Mouse (Mus musculus) cerebral cortex, adult 2 months (tissue): Measurements from ENCODE around the gene Ackr3.

Source experiments
- WGBS: fragments of 180-500 bp; shearing (Covaris S2); methylation state at CpG from one replicate; pipeline ENCODE4 v1.1.7; 2018; 5-methylcytosine and 5-hydroxymethylcytosine counted together

Gene Ackr3

DNA sequence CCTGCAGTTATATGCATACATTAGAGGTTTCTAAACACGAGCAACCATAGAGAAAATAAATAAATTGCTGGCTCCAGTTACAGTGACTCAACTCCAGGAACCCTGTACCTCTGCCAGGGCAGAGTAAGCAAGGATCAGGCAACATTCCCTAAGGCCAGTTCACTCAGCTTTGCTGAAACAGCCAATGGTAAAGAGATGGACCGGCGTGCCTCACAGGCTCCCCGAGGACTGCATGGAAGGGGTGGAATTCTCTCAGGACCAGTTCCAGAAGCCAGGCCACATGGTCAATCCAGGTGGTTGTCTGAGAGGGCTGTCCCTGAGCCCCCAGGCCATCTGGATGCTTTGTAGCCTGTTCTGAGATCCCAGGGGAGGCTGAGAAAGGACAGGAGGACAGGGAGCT, 26.8 kb downstream of the Ackr3 start:
- WGBS: 78% methylated on average over 4 of the region's 4 CpGs

DNA sequence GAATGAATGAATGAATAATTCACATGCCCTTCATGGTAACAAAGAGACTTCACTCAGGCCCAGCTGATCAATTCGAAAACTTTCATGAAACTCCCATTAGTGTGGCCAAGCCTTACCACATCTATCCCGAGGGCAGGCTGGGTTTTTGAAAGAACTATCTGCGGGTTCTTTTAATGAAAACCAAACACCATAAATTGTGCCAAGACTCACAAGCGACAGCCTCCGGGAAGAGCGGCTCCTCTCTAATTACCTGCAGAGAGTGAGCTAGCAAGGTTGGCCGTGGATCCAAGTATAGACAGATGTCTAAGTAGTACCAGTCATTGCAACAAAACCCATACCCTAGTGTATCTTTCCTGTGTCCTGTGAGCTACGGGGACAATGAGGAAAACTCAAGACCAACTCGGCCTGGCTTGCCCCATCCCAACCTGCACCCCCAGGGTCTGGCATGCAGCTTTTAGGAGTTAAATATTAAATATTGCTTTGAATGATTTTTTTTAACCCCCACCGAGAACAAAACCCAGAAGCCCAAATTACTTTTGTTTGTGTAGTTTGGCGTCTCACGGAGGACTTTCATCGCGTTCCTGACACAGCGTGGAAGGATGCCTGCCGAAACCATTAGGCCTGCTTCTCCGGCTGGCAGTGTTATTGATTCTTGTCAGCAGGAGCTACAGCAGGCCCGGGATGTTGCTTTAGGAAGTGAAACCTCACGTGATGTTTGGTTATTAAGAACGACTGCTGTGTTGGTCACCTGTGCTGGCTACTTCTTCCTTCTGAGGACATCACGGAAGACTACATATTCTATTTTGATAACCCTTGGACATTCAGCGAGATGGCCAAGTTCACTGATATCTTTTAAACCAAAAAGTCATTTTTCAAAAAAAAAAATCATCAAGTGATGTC, 28.1 kb downstream of the Ackr3 start:
- WGBS: 68% methylated on average over 22 of the region's 22 CpGs

DNA sequence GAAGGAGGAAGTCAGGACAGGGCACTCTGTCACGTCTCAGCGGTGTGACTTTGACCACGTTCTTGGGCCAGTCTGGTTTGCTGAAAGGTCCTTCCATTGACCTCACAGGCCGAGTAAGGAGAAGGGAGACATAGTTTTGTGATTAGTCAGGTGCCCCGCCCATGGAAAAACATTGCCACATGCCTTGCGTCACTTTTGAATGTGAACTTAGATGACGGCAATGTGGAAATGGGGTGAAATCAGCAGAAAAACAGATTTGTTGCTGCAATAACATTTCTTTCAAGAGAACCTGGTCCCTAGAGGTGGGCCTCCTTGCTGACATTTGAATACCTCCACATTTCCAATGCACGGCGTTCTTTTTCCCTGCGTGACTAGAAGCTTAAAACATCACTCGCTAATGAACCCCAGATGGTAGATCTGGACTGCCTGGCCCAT, 30.9 kb downstream of the Ackr3 start:
- WGBS: 89% methylated on average over 11 of the region's 11 CpGs

DNA sequence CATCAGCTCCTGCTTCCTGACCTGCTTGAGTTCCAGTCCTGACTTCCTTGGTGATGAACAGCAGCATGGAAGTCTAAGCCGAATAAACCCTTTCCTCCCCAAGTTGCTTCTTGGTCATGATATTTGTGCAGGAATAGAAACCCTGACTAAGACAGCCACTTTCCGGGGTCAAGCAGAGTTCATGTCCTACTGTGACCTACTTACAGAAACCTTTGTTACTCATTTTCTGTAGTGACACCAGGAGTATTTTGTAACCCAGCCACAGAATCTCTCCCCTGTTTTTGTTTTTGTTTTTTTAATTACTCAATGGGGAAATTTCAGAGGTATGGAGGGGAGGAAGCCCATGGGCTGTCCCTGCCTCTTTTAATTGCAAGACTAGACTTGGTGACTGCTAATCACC, 32.9 kb downstream of the Ackr3 start:
- 94% methylated on average over 2 of the region's 2 CpGs for WGBS

DNA sequence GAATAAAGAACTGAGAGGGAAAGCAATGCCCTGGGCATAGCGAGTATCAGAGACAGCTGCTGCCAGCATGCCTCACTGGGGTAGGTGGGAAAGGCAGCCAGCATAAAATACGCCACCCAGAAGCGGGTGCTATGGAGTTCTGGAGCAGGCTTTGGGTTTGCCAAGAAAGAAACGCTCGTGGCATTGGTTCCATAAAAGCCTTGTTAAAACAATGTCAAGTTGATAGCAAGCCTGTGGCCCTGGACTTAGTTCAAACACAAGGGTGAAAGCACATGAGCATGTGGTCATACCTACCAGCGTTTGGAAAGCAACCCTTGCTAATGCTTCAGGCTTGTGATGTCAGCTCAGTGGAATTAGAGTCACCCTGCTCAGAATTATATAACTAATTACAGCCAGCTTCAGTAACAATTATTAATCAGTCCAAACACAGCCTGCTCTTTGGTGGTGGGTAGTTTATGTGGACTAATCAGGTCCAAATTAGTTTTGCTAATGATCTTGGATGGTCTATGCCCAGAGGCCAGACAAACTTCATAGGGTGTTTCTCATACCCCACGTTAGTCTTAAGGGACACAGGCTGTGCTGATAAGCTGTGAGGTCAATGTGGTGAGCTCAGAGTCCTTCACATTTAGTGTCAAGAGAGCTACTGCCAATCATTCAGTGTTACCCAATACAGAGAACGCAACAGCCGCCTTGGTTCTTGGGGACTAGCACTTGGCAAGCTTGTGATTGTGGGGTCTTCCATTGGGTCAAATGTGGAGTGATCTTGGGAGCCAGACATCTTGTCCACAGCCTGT, 34.5 kb downstream of the Ackr3 start:
- 70% methylated on average over 9 of the region's 9 CpGs for WGBS

DNA sequence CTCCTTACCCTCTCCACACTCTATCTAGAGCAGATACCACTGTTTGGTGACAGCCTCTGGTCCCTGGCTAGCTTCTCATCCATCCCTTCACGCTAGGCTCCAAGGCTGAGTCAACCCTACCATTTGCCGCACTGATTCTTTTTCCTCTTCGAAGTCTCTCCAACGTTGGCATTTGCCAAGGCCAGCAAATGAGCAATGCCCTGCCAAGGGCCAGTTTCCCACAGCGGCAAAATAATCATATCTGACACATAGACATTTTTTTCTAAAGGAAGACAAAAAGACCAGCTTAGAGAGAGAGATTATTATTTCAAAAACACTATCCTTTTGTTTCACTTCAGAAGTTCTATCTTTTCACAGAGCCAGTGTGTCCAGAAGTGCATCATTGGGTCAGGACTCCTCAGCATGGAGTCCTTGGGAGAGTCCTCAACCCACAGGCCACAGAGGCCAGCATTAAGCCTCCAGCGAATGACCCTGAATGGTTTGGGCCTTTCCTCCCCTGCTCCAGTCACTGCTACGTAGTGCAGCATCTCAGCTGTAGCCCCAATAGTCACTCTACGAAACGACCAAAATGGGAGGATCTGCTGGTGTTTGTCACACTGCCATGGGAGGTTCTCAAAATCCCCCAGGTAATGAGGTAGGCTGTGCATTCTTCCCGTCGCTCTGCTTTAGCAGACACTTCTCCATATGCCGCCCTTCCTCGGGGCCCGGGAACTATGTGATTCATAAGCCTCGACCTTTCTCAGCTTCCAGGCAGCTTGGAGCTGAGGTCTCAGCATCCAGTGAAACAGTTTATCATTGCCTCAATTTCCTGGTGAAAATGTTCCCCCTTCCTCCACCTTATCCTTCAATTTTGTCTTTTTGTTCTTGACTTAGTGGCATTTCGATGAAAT, 35.8 kb downstream of the Ackr3 start:
- 91% methylated on average over 16 of the region's 16 CpGs for WGBS

DNA sequence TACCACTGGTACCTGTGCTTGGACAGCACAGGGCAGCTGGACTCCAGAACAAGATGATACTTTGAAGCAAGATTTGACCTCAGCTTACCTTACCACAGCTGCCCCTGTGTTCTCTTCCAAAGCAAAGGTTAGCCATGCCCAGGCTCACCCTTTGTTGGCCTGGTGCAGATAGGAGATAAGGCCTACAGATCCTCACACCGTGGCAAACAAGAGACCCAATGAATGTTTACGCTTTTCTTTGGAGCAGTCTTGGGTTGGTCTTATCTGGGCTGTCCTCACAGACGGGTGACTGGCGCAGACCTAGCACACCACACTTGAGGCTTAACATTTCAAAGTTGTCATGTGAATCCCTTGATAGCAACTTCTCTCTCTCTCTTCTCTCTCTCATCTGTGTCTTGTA, 36.5 kb downstream of the Ackr3 start:
- 95% methylated on average over 4 of the region's 4 CpGs for WGBS

DNA sequence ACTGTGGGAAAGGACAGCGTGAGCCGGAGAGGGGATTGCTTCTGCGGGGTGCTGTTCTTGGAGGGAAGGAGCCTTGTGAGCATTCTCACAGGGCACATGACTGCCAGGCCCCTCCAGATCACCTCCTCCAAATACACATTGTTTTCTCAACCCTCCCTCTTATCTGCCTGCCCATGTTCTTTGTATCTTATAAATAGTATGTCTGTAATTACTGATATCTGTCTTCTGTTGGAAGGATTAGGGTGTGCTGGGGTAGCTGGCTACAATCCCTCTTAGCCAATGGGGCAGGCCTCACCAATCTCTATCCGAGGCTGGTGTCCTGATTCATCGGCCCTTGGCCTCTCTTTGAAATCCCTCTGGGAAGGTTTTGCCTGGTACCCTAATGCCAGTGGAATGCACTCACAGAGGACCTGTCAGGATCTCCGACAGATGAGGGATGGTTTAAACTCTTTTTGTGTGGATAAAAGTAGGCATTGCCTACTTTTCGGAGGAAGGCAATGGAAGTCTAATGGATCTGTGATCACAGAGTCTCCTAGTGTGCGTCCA, 38.7 kb downstream of the Ackr3 start:
- 94% methylated on average over 8 of the region's 8 CpGs for WGBS

DNA sequence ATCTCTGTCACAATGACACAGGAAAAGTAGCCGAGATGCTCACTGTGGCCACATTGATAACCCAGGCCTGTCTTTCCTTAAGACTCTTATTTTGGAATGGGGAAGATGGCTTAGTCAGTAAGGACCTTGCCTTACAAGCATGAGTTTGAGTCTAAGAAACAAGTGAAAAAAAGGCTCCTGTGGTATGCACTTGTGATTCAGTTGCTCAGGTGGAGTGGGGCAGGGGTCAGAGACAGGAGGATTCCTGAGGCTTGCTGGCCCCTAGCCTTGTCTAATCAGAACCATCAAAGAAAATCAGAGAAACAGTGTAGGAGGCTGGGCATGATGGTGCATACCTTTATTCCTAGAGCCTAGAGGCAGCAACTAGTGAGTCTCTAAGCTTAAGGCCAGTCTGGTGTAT, 40.8 kb downstream of the Ackr3 start:
- 92% methylated on average over 1 of the region's 1 CpGs for WGBS

DNA sequence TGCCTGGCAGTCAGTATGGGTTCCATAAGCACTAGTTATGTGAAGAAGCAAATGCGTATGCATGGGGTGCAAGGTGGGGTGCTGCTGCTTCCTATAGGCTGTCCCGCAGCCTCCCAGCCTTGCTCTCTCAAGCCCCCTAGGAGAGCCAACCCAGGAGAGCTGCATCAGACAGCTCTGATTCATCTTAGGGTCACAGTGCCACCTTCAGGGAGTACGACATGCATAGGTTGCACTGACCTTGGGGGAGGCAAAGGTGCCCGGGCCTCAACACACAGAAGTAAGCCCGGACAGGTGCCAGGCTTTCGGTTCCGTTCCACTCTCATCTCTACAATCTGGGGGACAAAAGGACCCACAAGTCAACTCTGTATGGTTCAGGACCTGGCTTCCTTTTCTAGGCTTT, 41.8 kb downstream of the Ackr3 start:
- 89% methylated on average over 7 of the region's 7 CpGs for WGBS

DNA sequence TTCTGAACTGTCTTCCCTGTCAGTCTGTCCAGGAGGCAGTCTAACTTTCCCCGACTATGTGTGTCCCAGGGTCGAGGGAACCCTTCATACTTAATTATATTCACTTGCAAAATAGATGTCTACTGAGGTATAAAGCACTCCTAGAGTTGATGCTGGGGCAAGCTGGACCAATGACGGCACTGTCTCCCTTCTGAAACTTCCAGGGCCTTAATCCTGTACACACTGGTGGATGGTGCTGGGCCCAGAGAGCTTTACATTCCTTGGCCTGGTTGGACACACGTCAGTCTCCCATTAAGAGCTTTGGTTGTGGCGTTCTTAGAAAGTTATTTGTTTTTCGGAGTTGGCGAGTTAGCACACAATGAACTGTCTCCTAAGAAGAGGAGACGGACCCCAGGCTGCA, 42.3 kb downstream of the Ackr3 start:
- WGBS: 87% methylated on average over 8 of the region's 8 CpGs

DNA sequence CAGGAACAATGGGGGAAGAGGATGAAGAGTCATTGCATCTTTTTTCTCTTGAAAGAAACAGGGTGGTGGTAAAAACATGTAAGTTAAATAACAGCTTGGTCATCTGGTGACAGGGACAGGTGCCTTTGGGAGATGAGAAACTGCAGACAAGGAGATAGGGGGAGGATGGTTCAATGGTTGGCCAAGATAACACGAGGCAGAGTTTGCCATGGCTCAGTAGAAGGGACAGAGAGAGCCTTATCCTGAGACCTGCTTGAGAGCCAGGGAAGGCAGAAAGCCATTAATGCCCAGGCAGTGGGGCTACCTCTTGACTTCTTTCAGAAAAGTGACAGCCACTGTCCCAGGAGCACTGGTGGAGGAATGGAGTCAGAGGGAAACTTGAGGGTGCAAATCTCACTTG, 43.0 kb downstream of the Ackr3 start:
- 54% methylated on average over 1 of the region's 1 CpGs for WGBS

DNA sequence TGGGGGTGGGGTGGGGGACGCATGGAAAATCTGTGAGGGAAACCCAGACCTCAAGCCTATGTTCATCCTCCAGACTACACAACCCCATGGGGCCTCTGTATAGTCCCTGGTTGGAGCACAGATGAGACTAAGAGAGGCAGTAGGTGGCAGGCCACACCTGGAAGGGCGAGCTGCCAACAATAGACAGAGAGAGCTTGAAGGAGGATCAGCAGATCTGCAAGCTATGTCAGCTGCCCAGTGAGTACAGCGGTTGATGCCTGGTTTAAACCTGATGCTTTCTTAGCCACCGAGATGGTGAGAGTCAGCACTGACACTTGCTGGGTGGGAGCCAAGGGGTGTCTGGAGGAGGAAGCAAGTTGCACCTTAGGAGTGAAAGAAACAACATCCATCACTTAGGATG, 43.5 kb downstream of the Ackr3 start:
- 63% methylated on average over 4 of the region's 4 CpGs for WGBS

DNA sequence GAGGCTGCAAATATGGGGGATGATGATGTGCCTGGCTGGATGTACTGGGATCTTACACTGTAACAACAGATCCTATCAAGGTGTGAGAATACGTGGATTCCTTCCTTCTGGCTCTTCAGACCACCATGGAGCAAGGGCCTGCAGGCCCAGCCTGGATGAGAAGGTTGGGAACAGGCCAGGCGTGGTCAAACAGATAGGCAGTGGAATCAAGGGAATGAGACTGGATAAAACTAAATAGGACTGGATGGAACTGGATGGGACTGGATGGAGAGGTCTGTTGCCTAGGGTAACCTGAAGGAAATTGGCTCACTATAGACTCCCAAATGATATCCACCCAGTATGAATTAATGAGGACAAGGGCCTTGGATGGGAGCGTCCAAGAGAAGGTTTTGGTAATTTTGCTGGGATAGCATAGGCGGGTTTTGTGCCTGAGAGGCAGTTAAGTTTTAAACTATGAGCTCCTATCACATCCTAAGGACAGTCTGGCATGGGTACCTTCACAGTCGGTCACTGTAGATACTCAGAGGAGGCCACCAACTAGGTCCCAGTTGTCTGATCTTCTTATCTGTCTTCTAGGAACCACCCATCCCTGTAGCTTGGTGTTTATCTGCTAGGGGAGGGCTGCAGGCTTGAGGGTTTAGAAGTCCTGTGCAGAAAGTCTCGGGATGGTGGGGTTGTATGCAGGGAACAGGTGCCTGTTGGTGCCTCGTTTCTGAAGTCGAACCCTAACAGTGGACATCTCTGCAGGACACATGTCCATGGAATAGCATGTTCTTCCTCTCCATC, 44.2 kb downstream of the Ackr3 start:
- 94% methylated on average over 8 of the region's 8 CpGs for WGBS

DNA sequence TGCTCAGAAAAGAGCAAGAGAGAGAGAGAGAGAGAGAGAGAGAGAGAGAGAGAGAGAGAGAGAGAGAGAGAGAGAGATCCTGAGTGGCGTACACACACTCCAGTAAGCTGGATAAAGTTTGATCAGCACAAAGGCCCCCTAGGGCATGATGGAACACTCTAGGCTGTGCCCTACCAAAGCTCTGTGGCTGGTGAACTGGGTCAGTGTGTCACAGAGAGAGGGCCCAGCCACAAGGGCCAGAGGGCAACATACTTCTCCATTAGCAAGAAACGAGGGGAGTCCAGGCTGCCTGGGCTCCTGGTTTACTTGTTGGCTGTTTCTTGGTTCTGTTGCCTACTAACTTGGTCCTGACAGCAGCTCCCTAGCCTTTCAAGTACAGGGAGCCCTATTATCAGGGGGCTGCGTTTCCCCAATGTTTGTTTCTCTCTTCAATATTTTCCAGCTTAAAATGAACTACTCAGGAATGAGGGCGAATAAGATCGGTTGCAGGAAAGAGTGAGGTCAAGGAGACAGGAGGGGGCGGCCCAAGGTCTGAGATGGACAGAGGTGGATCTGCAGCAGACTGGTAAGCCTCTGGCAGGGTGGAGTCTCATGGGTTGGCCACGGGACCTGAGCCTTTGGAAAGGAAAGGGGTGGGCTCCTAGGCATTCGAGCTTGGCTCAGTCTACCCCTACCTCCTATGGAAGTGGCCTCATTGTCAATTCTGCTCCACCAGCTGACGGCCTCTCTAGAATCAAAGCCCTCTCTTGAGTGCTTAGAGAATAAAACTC, 45.4 kb downstream of the Ackr3 start:
- WGBS: 86% methylated on average over 9 of the region's 9 CpGs

DNA sequence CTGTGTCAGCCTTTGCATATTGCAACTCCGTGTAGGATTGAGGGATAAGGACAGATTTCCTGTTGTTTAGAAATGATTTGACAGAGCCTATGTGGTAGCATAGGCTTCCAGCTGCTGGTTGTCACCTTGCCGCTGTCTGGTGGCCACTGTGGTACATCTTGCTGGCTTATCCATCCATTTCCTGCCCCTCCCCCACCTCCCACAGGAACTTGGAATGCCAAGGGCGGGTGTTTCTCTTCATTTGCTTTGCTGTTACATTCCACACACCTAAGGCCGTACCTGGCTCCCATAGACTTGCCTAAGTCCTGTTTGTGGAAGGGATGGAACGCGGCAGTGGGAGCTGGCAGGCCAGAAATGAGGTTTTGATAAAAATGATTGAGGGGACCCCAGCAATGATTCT, 46.6 kb downstream of the Ackr3 start:
- WGBS: 88% methylated on average over 6 of the region's 6 CpGs

DNA sequence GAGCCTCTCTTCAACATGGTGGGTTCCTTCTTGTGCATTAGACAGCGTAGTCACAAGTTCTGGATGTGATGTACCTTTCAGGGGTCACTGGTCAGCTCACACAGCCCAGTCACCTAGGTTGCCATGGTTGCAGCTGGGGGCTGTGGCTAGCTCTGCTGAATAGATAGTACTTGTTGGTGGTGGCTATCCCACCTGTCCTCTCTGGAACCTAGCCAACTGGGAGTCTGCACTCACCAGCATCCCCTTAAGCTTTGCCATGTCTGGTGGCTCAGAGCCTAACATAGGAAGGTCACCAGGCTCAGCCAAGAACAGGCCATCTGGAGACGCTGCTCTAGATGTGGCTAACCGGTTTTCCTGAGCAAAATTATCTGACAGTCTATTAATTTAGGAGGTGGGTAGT, 47.4 kb downstream of the Ackr3 start:
- WGBS: 92% methylated on average over 3 of the region's 3 CpGs

DNA sequence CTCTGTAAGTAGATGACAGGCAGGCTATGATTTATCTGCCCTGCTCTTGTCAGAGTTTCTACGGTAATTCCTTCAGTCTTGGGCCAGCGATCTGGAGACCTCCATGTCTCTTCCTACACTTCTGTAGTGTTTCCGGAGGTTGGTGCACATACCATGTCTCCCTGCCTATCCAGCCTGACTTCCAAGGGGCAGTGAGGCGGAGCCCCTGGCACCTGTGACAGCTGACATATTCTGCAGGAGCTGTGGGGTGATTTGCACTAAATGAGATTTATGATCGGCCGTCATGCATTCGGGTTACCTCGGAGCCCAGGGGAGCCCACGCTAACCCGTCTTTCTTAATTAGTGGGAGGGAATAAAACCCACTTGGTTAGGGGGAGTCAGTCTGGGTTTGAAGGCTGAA, 49.7 kb downstream of the Ackr3 start:
- 87% methylated on average over 10 of the region's 10 CpGs for WGBS

DNA sequence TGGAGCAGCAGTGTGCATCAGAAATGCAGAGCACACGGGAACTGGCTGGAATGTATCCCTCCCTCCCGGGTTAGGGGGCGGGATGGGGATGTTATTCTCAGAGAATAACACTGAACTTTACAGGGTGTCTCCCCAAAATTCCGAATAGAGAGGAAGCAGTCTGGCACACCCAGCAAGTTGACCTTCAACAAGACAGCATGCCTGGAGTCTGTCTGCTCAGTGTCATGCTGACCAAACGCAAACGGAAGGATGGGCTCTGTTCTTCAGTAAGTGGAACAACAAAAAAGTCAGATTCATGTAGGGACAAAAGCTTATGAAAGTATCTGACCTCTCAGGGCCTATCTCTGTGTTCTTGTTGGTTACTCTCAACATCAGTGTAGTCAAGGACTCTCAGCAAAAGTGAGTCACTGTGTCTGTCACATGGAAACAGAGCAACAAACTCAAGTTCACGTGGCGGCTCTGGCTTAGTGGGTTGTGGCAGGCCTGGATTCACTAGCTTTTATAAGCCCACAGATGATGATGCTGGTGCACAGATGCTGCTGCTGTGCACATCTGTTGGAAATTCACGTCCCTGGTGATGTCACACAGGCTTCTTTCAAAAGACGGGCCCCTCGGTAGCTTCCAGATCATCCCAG, 54.6 kb downstream of the Ackr3 start:
- WGBS: 88% methylated on average over 11 of the region's 11 CpGs
